Mouse (Mus musculus) kidney, adult 2 months (tissue): ENCODE data around the gene Tpcn1. TPM values are rescaled to one million over a fixed set of nuclear protein-coding genes. Genes with fewer than 3 reads are reported as not detected.

ENCODE experiments used
- DNase-seq: peaks from one replicate; pipeline ENCODE4 v3.0.0; 2021
- H3K27ac ChIP-seq: fragments of 200-500 bp; 2 replicates; pipeline ENCODE4 v1.5.1; 2012; ENCODE audit warnings: low read depth, low read length, control low read depth, inconsistent platforms; ENCODE audit not compliant: insufficient read depth
- H3K27me3 ChIP-seq: fragments of 200-500 bp; replicated peaks from 2 replicates; pipeline ENCODE4 v1.6.1; 2012; ENCODE audit warnings: mild to moderate bottlenecking, moderate library complexity, low read length, inconsistent platforms; ENCODE audit not compliant: control insufficient read depth, insufficient read depth
- H3K36me3 ChIP-seq: fragments of 200-500 bp; 2 replicates; pipeline ENCODE4 v1.6.1; 2012; ENCODE audit warnings: mild to moderate bottlenecking, moderate library complexity, low read length, inconsistent platforms; ENCODE audit not compliant: control insufficient read depth, insufficient read depth
- H3K4me1 ChIP-seq: fragments of 200-500 bp; 2 replicates; pipeline ENCODE4 v1.6.1; 2011; ENCODE audit warnings: low read length; ENCODE audit not compliant: control insufficient read depth, insufficient read depth
- H3K4me3 ChIP-seq: fragments of 200-500 bp; 2 replicates; pipeline ENCODE4 v1.5.1; 2011; ENCODE audit warnings: mild to moderate bottlenecking, low read depth, low read length, control low read depth; ENCODE audit not compliant: insufficient read depth
- CTCF ChIP-seq: fragments of 200-500 bp; conservative IDR thresholded peaks from 2 replicates; pipeline ENCODE4 v1.5.1; 2011; ENCODE audit warnings: low read depth, mild to moderate bottlenecking, control low read depth, low read length, moderate library complexity, mixed read lengths; ENCODE audit not compliant: insufficient read depth, insufficient read length
- POLR2A ChIP-seq: fragments of 200-500 bp; IDR thresholded peaks from one replicate; pipeline ENCODE4 v1.6.1; 2011; ENCODE audit warnings: low read depth, low read length, control low read depth
- WGBS: fragments of 180-500 bp; shearing (Covaris S2); methylation state at CpG from one replicate; pipeline ENCODE4 v1.1.7; 2018; 5-methylcytosine and 5-hydroxymethylcytosine counted together
- polyA plus RNA-seq: library from polyadenylated mRNA; depleted of rRNA; stranded (reverse); fragments of >200 nt; gene quantifications from 2 replicates; pipeline ENCODE4 v1.2.3, GENCODE M21; 2012

The Tpcn1 gene
- polyA plus RNA-seq, 1 experiment, result 216 TPM

GRCm38 (mm10) chr5:120563914-120564311 lies 24.6 kb downstream of the Tpcn1 start:
- H3K27me3 ChIP-seq, result no peaks in the 10 kb centered on the region
- H3K4me3 ChIP-seq, result no peak overlapping the region
- DNase-seq, result no peak
- no peaks in the 10 kb centered on the region for H3K36me3 ChIP-seq
- peak overlapping the region; percentile 58 for H3K27ac ChIP-seq
- peaks cover 57% of the 10 kb centered on the region for H3K4me1 ChIP-seq
- 26% methylated on average over 4 of the region's 4 CpGs for WGBS
- TF ChIP-seq CTCF (no peak), POLR2A (no peak)

- no peak overlapping the region for H3K4me3 ChIP-seq
- peak overlapping the region; percentile 90 for H3K27ac ChIP-seq
- 17% methylated on average over 28 of the region's 28 CpGs for WGBS
- no peaks in the 10 kb centered on the region for H3K36me3 ChIP-seq
- peaks cover 50% of the 10 kb centered on the region for H3K4me1 ChIP-seq
- no peaks in the 10 kb centered on the region for H3K27me3 ChIP-seq
- DNase-seq, result peak; percentile 93
- no peak for TF ChIP-seq CTCF
- TF ChIP-seq POLR2A, result no peak
Measured at GRCm38 (mm10) chr5:120562956-120563913, 25.2 kb downstream of the Tpcn1 start.

- 21% methylated on average over 16 of the region's 16 CpGs for WGBS
- Histone ChIP-seq H3K4me3 (0 out of 2 replicates have a peak overlapping the region, but pooled peaks have one; percentile 3), H3K27ac (peak overlapping the region; percentile 95), H3K27me3 (no peaks in the 10 kb centered on the region), H3K36me3 (no peaks in the 10 kb centered on the region; the same call in 1 of the 2 replicates), H3K4me1 (peaks cover 26% of the 10 kb centered on the region)
- DNase-seq, result peak; percentile 94
- no peak for TF ChIP-seq CTCF
- TF ChIP-seq POLR2A, result no peak
Measured at GRCm38 (mm10) chr5:120560616-120561311, 27.7 kb downstream of the Tpcn1 start.

- no peaks in the 10 kb centered on the region for H3K27me3 ChIP-seq
- no peaks in the 10 kb centered on the region; the same call in 1 of the 2 replicates for H3K36me3 ChIP-seq
- no peak for TF ChIP-seq CTCF
- TF ChIP-seq POLR2A, result no peak
- H3K4me1 ChIP-seq, result peaks cover 21% of the 10 kb centered on the region
- WGBS, result 25% methylated on average over 9 of the region's 9 CpGs
- DNase-seq, result peak; percentile 35
- H3K27ac ChIP-seq, result peak overlapping the region; percentile 92
- 0 out of 2 replicates have a peak overlapping the region, but pooled peaks have one; percentile 3 for H3K4me3 ChIP-seq
Measured at GRCm38 (mm10) chr5:120560129-120560615, 28.3 kb downstream of the Tpcn1 start.

GRCm38 (mm10) chr5:120558762-120559161 lies 29.7 kb downstream of the Tpcn1 start:
- Histone ChIP-seq H3K27ac (no peak overlapping the region), H3K27me3 (no peaks in the 10 kb centered on the region), H3K4me1 (peaks cover 16% of the 10 kb centered on the region), H3K4me3 (no peak overlapping the region), H3K36me3 (no peaks in the 10 kb centered on the region; the same call in 1 of the 2 replicates)
- no peak for DNase-seq
- WGBS, result 73% methylated on average over 14 of the region's 14 CpGs
- TF ChIP-seq POLR2A (no peak), CTCF (no peak)

GRCm38 (mm10) chr5:120558041-120558440 lies 30.4 kb downstream of the Tpcn1 start:
- H3K27me3 ChIP-seq, result no peaks in the 10 kb centered on the region
- DNase-seq, result no peak
- WGBS, result 62% methylated on average over 8 of the region's 8 CpGs
- TF ChIP-seq POLR2A, result no peak
- H3K27ac ChIP-seq, result no peak overlapping the region
- no peak overlapping the region for H3K4me3 ChIP-seq
- no peaks in the 10 kb centered on the region; the same call in 1 of the 2 replicates for H3K36me3 ChIP-seq
- peaks cover 12% of the 10 kb centered on the region for H3K4me1 ChIP-seq

GRCm38 (mm10) chr5:120555871-120556270 lies 32.6 kb downstream of the Tpcn1 start:
- Histone ChIP-seq H3K27me3 (no peaks in the 10 kb centered on the region), H3K4me1 (no peaks in the 10 kb centered on the region; the same call in 1 of the 2 replicates), H3K4me3 (no peak overlapping the region), H3K27ac (no peak overlapping the region), H3K36me3 (no peaks in the 10 kb centered on the region; the same call in 1 of the 2 replicates)
- DNase-seq, result no peak
- no peak for TF ChIP-seq CTCF
- no peak for TF ChIP-seq POLR2A
- 73% methylated on average over 24 of the region's 24 CpGs for WGBS
